Comparison of ENCODE assay signal across 17 mouse cellular contexts in genomic region chr5:112786031-112786430, GRCm38 (mm10).
DNase-seq lines count a peak whose midpoint lies in the region; ATAC-seq lines count a peak whose summit lies in the region.
"Had no signal": no experiment of that assay in that cellular context is flagged by ENCODE, and none has a peak within 500 bp of the region (broad histone marks: within the 10 kb centered on the region; RNA-seq: fewer than 3 reads in every experiment).

No protein-coding gene starts in this region.

- no peak for DNase-seq in frontal cortex, postnatal 10 days (ENCODE audit: low spot score in 2 of 2)
- DNase-seq in right cerebral cortex, adult 18-20 months: peak; percentile 70
- DNase-seq in right cerebral cortex, postnatal 10 days (ENCODE audit: low spot score in 2 of 2): no peak
- DNase-seq in frontal cortex, postnatal 36 days (ENCODE audit: low spot score in 2 of 2): peak; percentile 61 to 66
- DNase-seq in telencephalon, adult 2 months (ENCODE audit: low read depth, low spot score): peak; percentile 73
- DNase-seq in cerebellum, postnatal 10 days: no peak
- DNase-seq in testis, postnatal 10 days (ENCODE audit: low spot score): no peak
- DNase-seq: adrenal gland, adult 2 months; cerebellum, adult 2 months; forebrain, postnatal 0 days; kidney, postnatal 25 days; liver, embryonic 13.5 days; lung, adult 2 months; lung, postnatal 14 days had no signal

- peak; percentile 77 for ATAC-seq in frontal cortex, adult (ENCODE audit: low TSS enrichment)
- ATAC-seq: forebrain, postnatal 0 days; intestine, postnatal 0 days; midbrain, embryonic 13.5 days had no signal

Comparison
In these comparisons a context has a peak if more than half of its experiments do, and no peak if none do; other contexts are left out.
1. DNase-seq: peak in right cerebral cortex, adult 18-20 months (single experiment), frontal cortex, postnatal 36 days (2 of 2) and telencephalon, adult 2 months (single experiment); none in frontal cortex, postnatal 10 days (0 of 2), right cerebral cortex, postnatal 10 days (0 of 2), cerebellum, postnatal 10 days (0 of 2) and testis, postnatal 10 days (single experiment).